Mouse (Mus musculus) cerebellum, adult 9-11 months (tissue): ENCODE results near the gene Cav1.
A peak's percentile ranks its signal among the peaks of the same experiment; 100 is the strongest.

Experiments
- DNase-seq: peaks from one replicate; pipeline ENCODE4 v3.0.0; 2022

Cav1 gene

DNA sequence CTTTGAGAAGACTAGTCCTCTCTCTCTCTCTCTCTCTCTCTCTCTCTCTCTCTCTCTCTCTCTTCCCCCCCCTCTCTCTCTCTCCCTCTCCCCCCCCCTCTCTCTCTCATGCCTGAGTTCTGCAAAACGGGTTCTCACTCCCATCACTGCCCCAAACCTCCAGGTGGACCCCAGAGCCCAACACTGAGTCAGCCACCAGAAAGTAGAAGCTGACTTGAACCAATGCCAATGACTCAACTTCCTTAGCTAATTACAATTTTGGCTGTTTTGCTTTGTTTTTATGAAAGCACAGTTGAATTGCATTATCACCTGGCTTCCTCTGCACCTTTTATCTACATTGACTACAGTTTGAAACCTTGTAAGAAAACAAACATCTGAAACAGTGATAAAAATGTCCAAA, 11.8 kb downstream of the Cav1 start:
- DNase-seq: no peak

DNA sequence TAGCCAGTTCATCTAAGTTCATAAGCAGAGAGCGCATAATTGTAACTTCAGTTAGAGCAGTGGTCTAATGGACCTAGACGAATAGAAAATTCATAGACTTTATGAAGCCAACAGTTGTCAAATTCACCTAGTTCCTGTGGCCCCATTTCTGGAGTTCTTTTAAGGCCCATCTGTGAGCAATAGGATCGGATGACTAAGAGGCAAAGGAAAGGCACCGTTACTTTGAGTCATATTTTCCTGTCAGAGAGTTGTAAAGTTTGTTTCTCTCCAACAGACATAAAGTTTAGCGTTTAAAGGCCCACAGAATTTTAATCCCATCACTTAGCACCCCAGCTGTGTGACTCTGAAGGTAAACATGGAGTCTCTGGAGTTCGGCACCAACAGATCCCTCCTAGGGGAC, 15.8 kb downstream of the Cav1 start:
- no peak for DNase-seq

DNA sequence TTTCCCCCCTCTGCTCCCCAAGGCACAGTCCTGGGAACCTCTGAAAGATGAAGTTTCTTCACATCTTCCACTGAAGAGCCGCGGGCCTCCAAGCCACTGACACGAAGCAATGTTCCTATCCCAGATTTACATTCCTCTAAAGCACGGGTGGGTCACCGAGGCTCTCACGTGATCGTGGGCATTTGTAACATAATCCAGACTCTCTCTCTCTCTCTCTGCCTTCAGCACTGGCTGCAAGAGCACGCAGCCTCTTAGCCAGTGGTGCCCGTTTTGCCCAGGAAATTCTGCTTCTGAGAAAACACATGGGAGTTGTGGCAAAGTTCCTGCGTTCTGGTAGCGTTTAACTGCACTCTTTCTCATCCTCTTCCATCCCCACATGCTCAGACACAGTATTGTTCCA, 21.1 kb downstream of the Cav1 start:
- DNase-seq: no peak

DNA sequence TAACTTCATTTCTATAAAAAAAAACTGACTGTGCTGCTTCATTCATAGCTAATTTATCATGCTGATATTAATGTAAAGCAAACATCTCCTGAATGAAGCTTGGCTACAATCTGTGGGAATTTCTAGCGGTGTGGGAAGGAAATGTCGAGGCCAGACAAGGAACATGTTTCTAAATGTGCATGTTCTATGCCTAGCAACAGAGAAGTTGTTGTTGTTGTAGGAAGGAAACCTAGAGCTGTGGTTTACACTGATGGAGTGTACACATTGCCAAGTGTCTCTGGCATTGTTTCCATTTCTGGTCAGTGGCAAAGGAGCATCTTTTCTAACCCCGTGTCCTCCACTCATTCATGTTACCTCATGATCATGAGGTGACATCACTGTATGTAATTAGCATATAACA, 23.7 kb downstream of the Cav1 start:
- DNase-seq: no peak

DNA sequence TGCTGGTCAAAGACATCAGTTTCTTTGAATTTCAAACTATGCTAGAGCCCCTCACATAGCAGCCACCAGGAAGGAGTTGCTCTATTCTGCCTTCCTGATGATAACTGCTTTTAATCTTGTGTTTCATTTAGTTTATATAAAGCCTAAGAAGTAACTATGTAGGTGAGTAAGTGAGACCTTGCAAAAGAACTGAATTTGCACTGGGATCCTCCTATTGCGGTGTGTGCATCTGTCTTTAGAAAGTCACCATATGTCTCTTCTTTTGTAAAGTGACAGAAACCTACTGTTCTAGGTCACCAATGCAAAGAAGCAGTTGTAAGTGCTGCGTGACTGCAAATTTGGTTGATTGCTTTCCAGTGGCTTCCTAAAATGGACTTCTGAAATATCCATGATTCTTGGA, 31.6 kb downstream of the Cav1 start:
- DNase-seq: no peak

DNA sequence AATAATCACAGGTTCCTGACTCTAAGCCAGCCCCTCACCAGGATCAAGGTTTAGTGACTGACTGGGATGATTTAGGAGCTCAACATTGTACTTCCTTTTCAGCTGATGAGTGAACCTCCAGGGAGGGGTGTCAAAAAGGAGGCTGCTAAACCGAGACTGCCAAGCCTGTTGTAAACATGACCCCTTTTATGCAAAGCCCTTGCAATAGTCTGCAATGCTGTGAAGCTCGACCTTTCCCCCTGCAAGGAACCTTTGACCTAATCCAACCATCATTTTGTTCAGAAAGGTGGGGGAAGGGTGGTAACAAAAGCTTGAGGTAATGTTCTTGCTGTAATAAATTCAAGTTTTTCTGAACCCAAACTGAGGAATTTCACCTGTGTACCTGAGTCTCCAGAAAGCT, 34.3 kb downstream of the Cav1 start:
- DNase-seq: no peak

DNA sequence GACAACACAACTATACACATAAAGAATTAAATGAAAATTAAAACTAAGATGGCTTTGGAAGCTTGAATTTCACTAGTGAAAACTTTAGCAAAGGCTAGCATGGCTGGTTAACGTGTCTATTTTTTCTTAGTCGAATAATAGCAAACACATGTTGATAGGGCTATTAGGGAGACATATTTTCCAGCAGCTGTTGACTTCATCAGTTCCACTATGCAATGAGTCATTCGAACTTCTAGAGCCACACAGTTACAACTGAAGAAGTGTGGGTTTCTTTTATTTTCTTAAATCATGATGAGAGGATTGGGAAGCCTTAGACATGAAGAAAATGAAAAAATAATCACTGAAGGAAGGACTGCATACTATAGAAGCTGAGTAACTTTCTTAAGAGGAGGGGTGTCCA, 41.9 kb downstream of the Cav1 start:
- no peak for DNase-seq

DNA sequence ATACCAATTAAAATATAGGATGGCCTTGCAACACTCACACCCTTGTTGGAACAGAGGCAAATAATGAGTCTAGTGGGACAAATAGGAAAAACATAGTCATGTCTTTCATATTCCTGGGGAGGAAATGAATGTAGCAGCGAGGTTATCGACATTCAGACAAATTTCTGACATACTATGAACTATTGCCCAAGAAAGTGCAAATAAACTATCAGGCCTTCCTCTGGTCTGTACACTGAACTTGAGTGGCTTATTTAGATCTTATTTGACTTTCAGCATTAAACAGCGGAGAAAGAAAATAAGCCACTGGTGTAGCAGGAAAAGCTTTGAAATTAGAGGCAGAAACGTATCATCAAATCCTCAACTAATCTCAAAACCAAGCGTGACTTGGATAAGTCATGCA, 44.7 kb downstream of the Cav1 start:
- DNase-seq: no peak

DNA sequence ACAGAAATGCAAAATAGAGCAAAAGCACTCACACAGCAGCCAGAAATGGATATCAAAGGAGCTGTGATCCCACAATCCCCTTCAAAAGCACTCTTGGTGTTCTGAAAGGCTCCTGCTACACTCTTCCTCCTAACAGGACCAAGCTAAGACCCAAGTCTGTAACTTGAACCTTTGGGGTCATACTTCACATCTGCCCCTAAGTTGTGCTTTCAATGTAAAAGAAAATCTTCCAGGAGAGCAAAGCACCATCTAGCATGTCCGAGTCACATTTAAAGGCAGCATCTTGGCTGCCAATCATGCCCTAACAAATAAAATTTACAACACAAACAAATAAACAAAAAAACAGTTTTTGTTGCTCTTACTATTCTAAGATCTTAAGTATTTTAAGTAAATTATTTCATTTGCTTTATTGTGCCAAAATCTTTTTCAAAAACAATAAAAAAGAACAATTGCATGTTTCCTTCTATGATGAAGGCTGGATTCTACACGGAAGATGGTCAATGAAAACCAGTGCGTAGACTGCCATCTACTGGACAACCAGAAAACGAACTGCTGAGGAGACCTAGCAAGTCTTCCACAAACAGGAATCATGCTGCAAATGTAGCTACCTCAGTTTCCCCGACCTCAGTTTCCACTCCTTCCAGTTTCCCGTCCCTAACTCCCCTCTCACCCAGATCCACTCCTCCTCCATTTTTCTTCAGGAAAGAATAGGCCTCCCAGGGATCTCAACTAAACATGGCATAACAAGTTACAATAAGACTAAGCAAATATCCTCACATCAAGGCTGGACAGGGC, 53.0 kb downstream of the Cav1 start:
- DNase-seq: peak; percentile 17

DNA sequence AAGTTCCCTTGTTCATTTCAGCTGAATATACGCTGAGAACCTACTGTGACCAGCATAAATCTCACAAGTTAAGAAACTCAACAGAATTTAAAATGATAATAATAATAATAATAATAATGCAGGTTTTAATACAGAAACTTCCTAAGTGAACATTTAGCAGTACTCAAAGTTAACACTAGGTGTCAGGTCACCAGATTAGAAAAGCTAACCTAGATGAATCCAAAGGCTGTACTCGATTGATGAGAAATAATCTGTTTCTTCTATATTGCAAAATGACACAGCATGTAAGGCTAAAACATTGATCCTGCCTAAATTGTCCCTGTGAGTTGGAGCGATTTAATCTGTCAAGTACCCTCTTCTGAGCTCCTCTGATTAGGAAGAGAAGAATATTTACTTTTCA, 56.6 kb downstream of the Cav1 start:
- no peak for DNase-seq

DNA sequence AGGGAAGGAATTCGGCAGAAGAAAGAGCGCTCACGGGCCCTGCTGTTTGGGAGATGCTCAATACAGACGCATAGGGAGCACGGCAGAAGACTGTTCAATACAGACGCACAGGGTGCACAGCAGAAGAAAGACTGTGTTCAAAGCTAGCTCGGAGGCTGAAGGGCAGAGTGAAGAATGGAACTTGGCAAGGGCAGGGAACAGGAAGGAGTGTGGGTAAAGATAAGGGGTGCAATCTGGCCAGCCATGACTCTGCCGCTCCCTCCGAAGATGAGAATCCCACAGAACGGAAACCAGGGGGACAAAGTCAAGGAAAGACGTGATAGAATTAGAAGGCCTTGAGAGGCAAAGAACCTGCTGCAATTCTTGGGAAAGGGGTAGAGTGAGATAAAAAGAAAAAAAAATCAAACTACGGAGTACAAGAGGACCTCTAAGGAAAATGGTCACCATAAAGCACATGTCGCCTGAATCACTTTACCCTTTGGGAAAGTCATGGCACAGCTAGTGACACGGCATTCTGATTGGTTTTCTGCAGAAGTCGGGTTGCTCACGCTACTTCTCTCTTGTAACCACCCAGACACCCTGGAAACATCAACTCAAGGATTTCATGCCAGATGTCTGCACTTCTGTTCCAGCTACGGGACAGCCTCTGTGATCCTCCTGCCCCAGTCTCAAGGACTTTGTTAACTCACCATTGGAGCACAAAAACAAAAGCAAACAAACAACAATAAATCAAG, 57.5 kb downstream of the Cav1 start:
- DNase-seq: no peak

DNA sequence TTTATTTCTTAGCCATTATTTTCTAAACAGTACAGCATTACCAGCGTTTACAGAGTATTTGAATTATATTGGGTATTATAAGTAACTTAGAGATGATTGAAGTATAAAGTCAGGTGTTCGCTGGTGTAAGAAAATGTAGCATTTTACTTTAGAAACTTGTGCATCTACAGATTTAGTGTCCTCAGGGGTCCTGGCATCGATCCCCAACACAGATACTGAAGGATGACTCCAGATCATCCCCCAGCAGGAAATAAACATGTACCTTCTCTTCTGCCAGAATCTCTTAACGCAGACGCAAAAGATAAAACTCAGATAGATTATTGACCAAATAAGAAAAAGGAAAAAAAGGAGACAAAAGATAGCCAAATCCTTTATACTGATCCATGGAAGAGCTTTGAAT, 68.2 kb downstream of the Cav1 start:
- no peak for DNase-seq

DNA sequence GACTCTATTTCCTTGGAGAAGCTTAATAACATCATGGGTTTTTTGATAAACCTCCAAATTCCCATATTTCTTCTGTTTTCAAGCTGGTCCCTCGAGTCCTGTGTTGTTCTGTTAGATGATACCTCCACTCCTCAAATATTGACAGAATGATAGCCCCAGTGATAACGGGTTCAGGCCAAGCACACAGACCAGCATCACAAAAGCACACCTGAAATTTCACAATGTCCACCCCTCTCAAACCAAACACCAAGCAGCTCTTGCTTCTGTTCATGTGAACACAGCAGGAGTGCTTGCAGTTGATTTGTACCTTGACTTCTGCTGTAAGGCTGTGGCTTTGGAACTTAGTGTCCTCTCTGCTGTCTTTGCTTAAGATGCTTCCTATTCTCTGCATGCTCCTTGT, 71.2 kb downstream of the Cav1 start:
- DNase-seq: no peak

DNA sequence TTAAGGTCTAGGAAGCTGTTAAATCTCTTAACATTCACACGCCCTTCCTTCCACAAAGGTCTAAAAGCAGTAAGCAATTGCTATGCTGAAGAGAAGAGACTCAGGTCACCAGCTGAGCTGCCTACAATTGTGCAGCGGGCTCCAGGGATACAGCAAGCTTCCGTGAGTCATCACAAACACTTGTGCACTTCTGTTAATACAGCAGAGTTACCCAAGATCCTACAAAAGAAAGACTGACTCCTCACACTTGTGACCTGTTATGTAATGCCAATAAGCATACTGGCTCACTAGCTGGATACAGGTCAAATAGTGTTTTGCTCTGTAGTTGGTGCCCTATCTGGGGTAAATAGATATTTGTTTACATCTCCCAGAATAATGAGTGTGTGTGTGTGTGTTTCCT, 74.0 kb downstream of the Cav1 start:
- no peak for DNase-seq

DNA sequence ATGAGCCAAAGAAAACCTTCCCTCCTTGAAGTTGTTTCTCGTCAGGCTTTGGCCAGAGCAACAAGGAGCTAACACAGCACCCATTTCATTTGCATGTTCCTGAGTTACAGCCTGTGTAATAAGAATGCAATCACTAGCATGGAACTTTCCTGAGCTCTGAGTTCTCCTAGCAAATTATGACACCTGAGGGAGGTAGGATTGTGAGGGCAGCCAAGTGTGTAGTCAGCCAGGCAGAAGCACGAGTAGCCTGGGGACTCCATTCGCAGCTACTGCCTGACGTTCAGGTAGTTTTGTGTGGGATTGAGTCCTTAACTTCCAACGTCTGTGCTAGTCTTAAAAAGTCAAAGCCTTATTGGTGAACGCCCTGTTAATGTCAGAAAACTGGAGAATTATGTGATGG, 75.6 kb downstream of the Cav1 start:
- no peak for DNase-seq

DNA sequence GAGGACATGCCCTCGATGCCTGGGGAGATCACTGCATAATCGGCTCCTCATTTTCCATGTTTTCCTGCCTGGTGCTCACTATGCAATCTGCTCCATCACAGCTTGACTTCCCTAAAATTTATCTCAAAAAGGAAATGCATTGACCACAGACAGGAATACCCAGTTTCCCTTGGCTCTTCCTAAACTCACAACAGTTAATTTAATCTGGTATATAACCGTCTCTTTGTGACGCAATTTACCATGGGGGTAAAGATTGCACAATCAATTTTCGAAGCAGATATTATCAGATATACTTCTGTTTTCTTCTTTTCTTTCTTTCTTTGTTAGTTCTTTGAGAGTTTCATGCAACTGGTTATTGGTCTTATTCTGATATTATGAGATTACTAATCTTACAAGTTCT, 79.4 kb downstream of the Cav1 start:
- no peak for DNase-seq

DNA sequence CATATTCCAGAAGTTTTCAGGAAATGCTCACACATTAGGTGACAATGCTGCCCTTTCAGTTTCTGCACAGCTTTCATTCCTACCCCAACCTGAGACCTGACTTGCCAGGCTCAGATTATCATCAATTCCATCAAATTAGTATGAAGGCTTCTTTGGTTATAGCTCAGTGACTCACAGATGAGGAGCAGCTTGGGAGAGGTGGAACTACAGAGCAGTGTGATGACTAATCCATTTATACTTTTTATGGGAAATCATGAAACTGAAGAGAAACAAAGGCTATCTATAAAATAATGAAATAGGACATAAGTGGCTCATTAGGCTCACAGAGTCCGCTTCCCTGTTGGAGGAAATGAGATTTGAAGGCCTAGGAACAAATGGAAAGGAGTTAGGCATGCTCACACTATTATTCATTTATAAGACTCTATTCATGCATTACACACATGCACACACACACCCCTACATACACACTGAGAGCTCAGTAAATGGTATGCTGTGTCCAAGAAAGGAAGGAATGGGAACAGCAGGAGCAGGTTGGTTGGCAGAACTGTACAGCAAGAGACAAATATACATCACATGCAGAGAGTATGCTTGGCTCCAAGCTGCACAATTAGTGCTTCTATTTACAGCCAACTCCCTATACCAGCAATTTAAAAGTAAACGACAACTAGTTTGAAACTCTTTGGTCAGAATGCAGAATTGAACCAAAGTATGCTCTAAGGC, 82.0 kb downstream of the Cav1 start:
- DNase-seq: no peak
